Mouse (Mus musculus): ENCODE data around the gene Praf2. TPM values are rescaled to one million over a fixed set of nuclear protein-coding genes. Genes with fewer than 3 reads are reported as not detected.

Gene Praf2
- 110 and 112 TPM in 2 replicates for polyA plus RNA-seq (2012; rRNA removed)

DNA sequence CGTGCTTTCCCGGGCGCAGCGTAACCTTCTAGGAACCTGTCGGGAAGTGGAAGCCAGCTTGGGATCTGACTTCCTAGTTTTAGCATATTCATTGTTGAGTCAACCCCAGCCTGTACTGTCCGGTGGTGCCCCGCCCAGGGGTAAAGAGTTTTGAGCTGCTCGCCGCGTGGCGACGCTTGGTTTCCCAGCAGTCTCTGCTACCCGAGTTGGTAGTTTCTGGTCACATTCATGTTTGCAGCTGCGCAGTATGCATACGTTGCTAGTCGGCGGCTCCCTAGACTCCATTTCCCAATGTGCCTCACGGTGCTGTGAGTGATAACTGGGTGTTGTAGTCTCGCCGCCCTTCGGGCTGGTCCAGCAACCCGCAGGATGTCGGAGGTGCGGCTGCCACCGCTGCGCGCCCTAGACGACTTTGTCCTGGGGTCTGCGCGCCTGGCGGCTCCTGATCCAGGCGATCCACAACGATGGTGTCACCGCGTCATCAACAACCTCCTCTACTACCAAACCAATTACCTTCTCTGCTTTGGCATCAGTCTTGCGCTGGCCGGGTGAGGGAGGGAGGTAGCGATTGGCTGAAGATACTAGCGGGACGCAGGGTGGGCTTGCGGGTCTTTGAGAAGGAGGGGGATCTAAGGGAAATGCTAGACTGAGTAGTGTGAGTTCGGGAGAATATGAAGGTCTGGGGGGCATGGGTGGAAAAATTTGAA is at the start of gene Praf2:
TSS of gene Praf2 (plus strand) at position 225 of the 707 bp plus-strand sequence.

DNA sequence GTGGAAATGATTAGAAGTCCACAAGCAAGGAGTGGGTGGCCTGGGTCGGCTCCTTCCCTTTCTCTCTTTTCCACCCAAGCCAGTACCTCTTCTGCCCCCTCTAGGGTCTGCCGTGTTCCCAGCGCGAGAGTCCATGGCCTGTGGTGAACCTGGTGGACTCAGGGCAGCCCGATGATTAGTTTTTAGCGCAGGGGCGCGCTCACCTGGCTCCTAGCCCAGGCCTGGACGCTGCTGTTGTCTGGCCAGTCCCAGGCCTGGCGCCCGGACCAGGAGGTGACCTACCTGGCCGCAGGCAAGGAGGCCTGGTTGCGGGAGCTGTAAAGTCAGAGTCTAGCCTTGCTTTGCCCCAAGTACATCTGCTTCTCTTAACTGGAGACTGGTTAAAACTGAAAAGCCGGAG is 47.4 kb upstream of the Praf2 start, which contains the start of gene Magix:
TSS of gene Magix (minus strand) at position 388 of the 400 bp plus-strand sequence.

DNA sequence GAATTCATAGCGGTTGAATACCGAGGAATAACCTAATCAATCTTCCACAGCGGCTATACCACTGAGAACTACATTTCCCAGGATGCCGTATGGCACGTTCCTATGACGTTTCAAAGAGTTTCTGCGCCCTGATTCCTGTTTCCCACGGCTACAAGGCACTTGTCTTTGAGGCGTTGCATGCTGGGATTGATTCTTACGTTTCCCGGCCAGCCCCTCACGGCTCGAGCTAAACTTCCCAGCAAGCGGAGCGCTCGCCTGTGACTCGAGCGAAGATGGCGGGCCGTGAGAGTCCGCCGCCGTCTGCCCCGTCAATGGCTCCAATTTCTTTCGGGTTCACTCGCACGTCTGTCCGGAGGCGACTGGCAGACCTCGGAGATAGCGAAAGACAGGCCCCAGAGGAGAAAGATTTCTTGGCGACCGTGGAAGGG is 31.3 kb upstream of the Praf2 start, which contains the start of gene Gpkow:
TSS of gene Gpkow (plus strand) at position 178 of the 428 bp plus-strand sequence.

DNA sequence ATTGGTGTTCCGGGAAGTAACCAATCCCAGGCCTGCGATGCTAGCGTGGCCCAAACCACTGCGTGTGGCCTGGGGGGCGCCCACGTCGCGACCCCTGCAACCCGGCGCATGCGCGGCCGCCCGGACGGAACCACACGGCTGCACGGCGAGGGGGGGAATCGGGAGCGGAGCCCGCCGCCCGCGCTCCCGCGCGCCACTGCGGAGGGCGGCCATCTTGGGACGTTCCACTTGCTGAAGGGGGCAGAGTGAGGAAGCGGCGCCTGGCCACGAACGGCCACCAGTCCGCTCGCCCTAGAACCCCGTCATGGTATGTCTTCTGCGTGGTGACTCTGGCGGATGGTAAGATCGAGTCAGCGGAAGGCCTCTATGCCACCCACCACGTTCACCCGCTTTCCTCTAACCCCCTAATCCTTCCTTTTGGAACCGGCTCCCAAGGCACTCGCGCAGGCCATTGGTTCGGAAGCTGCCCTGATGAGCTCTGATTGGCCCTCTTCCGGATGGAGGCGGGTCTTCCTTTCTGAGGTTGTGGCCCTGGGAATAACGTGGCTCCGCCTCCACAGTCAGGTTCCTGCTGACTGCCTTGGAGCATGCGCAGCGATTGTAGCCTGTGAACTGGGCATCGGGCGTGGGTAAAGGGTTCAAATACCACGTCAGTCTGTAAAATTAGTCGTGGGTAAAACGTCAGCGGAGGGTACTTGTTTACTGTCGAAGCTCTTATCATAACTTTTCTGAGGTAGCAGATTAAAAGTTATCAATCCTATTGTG is 13.9 kb upstream of the Praf2 start, which contains the start of gene Wdr45:
TSS of gene Wdr45 (plus strand) at position 199 of the 765 bp plus-strand sequence.

DNA sequence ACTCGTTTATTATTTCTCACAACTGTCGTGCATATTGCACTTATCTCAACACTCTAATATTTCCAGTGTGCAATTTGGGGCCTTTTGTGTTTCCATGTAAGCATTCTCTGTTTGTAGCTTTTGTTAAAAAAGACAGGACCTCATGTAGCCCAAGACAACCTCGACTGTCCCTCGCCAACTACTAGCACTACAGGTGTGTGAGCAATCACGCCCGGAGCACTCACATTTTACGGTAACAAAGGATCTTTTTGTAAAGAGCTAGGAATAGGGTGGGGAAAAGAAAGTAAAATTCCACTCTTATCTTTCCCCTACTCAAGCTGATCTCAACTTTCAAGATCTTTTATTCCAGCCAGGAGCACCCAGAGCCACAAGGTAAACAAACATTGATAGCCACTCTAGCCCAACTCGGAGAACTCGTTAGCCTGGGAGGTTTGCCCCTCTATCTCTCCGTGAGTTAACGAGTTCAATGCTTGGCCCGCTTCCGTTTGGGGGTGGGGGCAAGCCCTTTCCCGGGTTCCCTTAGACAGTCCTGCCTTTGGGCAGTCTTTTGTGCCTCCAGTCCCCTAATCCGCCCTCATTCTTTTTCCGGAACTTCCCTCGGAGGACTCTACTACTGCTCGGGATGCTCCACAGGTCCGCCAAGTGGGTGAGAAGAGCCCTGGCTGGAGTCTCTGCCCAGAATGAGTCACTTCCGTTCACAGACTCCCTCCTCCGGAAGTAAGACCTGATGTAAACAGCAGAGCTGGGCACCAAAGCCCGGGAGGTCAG is 6.5 kb upstream of the Praf2 start, which contains the start of gene Gm45208:
TSS of gene Gm45208 (plus strand) at position 732 of the 768 bp plus-strand sequence.

DNA sequence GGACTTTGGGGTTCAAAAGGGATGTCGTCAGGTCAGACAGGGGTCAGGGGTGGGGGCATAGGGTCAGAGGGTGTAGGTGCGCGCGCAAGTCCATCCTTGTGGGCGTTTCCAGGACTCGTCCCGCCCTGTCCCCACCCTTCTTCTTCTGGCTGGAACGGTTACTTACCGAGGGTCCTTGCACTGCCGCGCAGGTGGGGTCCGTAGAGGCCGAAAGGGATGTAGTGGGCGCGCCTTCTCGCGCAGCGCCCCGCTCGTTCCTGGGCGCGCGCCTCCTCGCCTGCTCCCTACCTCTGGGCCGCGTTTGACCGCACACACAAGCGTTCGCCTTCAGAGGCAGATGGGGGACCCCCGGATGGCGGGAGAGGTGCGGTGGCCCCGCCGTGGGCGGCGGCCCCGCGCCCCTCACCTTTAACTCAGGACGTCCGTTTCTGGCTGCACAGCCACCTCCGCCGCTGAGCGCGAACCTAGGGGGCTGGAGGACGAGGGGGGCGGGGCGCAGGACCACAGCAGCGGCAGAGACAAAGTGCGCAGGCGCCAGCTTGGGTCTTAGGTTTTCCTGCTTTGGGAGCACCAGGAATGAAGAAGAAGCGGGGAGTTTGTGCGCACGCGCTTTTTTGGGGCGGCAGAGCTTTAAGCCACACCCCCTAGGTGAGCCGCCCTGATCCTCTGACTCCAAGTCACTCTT is 22.3 kb downstream of the Praf2 start, which contains the start of gene Ccdc120:
TSS of gene Ccdc120 (minus strand) at position 474 of the 685 bp plus-strand sequence.

DNA sequence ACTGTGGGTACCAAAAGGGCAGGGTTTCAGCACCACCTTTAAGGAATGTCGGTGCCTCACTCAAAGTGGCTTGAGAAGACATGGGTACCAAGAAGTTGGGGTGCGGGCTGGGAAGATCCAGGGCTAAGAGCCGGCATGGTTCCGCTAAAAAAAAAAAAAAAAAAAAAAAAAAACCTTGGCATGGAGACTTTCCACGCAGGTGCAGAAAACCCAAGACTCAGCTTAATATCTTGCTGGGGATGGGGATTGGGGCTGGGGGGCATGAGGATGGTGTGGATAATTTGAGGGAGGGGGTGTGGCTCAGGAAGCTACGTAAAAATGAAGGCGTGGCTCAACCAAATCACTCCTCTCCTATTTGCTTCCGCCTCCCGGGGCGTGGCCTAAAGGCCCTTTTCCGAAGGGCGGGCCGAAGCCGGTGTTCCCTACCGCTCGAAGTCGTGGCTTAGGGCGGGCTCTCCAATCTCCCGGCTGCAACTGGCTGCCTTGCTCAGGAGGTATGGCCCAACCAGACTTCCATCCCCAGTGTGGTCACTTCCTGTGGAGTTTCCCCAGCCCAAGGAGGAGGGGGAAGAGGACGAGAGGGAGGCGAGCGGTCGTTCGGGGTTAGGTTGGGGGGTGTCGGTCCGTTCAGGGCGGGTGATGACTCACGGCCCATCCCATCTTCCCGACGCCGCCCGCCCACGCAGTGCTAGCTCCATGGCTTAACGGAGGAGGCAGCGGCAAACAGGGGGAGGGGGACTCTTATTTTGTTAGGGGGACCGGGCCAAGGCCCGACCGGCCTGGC is 34.1 kb downstream of the Praf2 start, which contains the start of gene Tfe3:
TSS of gene Tfe3 (plus strand) at position 424 of the 784 bp plus-strand sequence.

Other genes starting within 250 kb of the Praf2 start
- gene Foxp3, start 154.8 kb upstream of the Praf2 start, polyA plus RNA-seq (2012; rRNA removed), result 0.03 and 0.13 TPM in 2 replicates
- gene Ppp1r3f, start 154.2 kb upstream of the Praf2 start, polyA plus RNA-seq (2012; rRNA removed), result 10.0 and 10.6 TPM in 2 replicates
- 30.5 and 31.7 TPM in 2 replicates for gene Ccdc22, start 122.9 kb upstream of the Praf2 start, polyA plus RNA-seq (2012; rRNA removed)
- 0.22 and 0.35 TPM in 2 replicates for gene Cacna1f, start 121.4 kb upstream of the Praf2 start, polyA plus RNA-seq (2012; rRNA removed)
- gene Syp, start 90.0 kb upstream of the Praf2 start, polyA plus RNA-seq (2012; rRNA removed), result 300 and 326 TPM in 2 replicates
- 2.3 and 2.6 TPM in 2 replicates for gene Prickle3, start 71.2 kb upstream of the Praf2 start, polyA plus RNA-seq (2012; rRNA removed)
- 32.6 and 38.3 TPM in 2 replicates for gene Plp2, start 57.0 kb upstream of the Praf2 start, polyA plus RNA-seq (2012; rRNA removed)
- gene Magix, start 47.2 kb upstream of the Praf2 start, polyA plus RNA-seq (2012; rRNA removed), result 0.31 and 0.51 TPM in 2 replicates
- gene Gpkow, start 31.3 kb upstream of the Praf2 start, polyA plus RNA-seq (2012; rRNA removed), result 30.8 and 32.1 TPM in 2 replicates
- gene Wdr45, start 14.1 kb upstream of the Praf2 start, polyA plus RNA-seq (2012; rRNA removed), result 43.1 and 49.2 TPM in 2 replicates
- 0.35 and 0.49 TPM in 2 replicates for gene Gm45208, start 6.2 kb upstream of the Praf2 start, polyA plus RNA-seq (2012; rRNA removed)
- gene Ccdc120, start 22.5 kb downstream of the Praf2 start, polyA plus RNA-seq (2012; rRNA removed), result 75.3 and 82.4 TPM in 2 replicates
- 10.8 and 12.2 TPM in 2 replicates for gene Tfe3, start 34.1 kb downstream of the Praf2 start, polyA plus RNA-seq (2012; rRNA removed)
- 82.2 and 88.5 TPM in 2 replicates for gene Gripap1, start 61.3 kb downstream of the Praf2 start, polyA plus RNA-seq (2012; rRNA removed)
- gene Kcnd1, start 93.8 kb downstream of the Praf2 start, polyA plus RNA-seq (2012; rRNA removed), result 5.8 and 6.5 TPM in 2 replicates
- 37.3 and 40.7 TPM in 2 replicates for gene Otud5, start 112.9 kb downstream of the Praf2 start, polyA plus RNA-seq (2012; rRNA removed)
- 23.3 and 24.1 TPM in 2 replicates for gene Pim2, start 149.8 kb downstream of the Praf2 start, polyA plus RNA-seq (2012; rRNA removed)
- gene Slc35a2, start 155.6 kb downstream of the Praf2 start, polyA plus RNA-seq (2012; rRNA removed), result 49.2 and 53.2 TPM in 2 replicates
- 198 and 220 TPM in 2 replicates for gene Pqbp1, start 170.8 kb downstream of the Praf2 start, polyA plus RNA-seq (2012; rRNA removed)
- 41.4 and 42.9 TPM in 2 replicates for gene Timm17b, start 170.9 kb downstream of the Praf2 start, polyA plus RNA-seq (2012; rRNA removed)
- gene Gm10491, start 179.4 kb downstream of the Praf2 start, polyA plus RNA-seq (2012; rRNA removed), result not detected in 2 replicates
- gene Gm10490, start 181.1 kb downstream of the Praf2 start, polyA plus RNA-seq (2012; rRNA removed), result not detected in 2 replicates
- gene Pcsk1n, start 191.4 kb downstream of the Praf2 start, polyA plus RNA-seq (2012; rRNA removed), result 122 and 133 TPM in 2 replicates
- gene Eras, start 200.2 kb downstream of the Praf2 start, polyA plus RNA-seq (2012; rRNA removed), result 0.07 and 0.17 TPM in 2 replicates
- gene Hdac6, start 219.4 kb downstream of the Praf2 start, polyA plus RNA-seq (2012; rRNA removed), result 114 and 115 TPM in 2 replicates
- gene Gata1, start 249.6 kb downstream of the Praf2 start, polyA plus RNA-seq (2012; rRNA removed), result 0.04 TPM in 2 replicates